Mouse (Mus musculus) megakaryocyte-erythroid progenitor cell, adult 5-6 weeks (primary cell): ENCODE measurements around the gene Abcb4. TPM values are rescaled to one million over a fixed set of nuclear protein-coding genes. Genes with fewer than 3 reads are reported as not detected.
"Not testable (repeated sequence)": the region's sequence is repeated elsewhere in the genome, so short reads cannot be mapped to it uniquely, and the experiment has no call there.

Experiments
- ATAC-seq: replicated peaks from 2 replicates; pipeline ENCODE4 v1.8.0; 2016; ENCODE audit warnings: mild to moderate bottlenecking, inconsistent platforms; ENCODE audit not compliant: severe bottlenecking, poor library complexity, low FRiP score, low TSS enrichment
- total RNA-seq, 2 experiments: library from RNA; stranded (forward) in 1 of 2; stranded (reverse) in 1 of 2; fragments of 200-1000, 215-1000 nt in 1 of 2; fragments of >200 nt in 1 of 2; fragmentation: Nextera tagmentation in 1 of 2; gene quantifications; 2 replicates each; pipeline ENCODE4 v1.2.3; 2014 to 2017

Abcb4 gene
- total RNA-seq (2014; fragmentation: Nextera tagmentation) (185 and 189 TPM in 2 replicates), total RNA-seq (2017) (259 and 303 TPM in 2 replicates)

DNA sequence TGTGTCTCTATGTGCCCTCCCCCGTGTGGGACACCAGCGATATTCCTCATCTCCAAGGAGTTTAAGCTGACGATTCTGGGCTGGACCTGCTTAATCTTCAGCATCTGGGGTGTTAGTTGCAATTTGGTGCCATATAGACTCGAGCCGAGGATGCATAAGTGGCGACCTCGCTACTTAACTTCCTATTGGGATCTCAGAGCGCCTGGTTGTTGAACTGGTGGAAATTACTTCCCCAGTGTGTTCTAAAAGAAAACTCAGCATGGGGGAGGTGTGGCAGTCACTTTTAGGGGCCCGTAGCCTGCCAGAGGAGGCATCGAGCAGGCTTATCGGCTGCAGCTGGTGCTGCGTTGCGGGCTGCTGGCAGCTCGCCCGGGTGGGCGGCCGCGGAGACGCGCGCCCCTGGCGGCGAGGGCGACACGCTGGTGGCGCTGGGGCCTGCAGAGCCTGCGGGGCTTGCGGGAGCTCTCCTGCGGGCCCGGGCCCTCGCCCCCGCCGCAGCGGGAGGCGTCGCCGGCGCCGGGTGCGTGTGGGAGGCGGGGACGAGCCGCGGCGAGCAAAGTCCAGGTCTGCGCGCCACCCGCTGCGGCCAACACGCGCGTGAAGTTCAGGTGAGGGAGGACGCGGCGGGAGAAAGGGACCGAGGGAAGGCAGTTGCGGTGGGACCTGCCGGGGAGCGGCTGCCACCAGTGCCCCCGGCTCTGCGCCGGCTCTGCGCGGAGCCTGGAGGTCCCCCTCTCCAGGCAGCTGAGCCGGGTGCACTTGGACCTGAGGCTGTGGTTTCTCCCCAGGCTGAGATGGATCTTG, at the start of gene Abcb4:
TSS of gene Abcb4 (plus strand) at position 418 of the 804 bp plus-strand sequence.
- peak; percentile 75 for ATAC-seq

DNA sequence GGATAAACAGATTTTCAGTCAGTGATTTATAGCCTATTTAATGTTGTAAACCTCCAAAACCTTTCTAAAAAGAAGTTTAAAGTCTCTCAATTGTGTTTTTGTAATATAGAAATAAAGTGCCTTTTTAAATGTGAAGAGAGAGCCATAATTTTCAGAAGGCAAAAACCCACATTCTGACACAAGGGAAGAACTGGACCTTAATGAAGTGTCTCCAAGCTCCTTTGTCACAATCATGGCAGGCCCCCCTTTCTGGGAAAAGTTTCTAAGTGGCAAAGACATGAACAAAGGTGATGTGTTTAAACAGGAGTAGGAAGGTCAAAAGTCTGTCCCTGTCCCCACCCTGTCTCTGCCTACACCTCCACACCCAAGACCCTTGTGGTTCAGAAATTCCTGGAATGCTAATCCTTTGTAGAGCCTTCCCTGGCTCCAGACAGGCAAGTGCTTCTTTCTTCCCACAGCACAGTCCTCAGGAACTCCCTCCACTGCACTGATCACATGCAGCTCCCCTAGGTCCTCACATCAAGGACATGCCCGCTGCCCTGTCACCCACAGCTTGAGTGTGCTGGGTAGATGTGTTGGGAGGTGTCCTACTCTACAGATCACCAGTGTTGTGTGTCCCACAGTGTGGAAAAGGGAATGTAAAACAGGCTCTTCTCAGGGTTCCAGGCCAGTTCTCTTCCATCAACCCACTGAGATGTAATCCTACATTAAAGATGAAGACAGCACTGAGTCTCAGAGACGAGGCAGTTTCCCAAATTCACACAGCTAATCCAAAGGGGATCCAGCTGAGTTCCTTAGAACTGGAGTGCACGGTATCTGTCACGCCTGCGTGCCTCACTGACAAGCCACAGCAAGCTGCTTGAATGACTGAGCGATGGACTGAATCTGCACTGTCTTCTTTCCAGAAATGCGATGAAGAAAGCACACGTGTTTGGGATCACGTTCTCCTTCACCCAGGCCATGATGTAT, 44.6 kb upstream of the Abcb4 start:
- ATAC-seq: peak; percentile 34; the same call in 1 of the 2 replicates

DNA sequence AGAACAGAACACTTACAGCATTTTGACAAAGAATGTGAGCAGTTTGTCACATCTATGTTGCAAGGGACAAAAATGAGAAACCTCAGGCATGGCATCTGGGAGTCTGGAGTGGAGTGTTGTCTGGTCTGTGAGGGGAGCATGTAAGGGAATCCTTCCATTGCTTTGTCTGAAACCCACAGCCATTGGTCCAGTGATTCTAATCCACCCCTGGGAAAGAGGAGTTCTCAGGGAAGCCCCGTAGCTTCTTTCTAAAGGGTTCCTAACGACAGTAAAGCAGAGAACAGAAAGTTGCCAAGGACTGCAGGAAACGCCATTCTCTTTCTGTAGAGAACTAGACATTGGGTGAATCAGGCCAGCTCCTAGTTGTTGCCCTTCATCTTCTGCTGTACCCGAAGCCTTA, 42.7 kb upstream of the Abcb4 start:
- no peak for ATAC-seq

DNA sequence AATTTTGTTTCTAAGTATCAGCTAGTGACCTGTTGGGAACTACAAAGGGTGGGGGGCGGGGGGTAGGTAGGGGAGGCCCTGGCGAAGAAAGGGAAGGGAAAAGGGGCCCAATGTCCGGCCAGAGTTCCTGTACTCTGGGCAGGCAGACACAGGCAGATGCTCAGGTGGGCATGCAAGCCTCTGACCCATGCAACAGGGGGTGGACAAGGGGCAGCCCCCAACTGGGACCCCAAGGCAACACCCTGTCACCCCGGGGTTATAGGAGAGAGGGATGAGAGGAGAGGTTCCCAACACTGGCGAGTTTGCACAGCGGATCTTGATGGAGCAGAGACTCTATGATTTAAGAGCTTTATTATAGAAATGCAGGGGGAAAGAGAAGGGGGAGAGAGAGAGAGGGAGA, 36.3 kb upstream of the Abcb4 start:
- no peak for ATAC-seq

DNA sequence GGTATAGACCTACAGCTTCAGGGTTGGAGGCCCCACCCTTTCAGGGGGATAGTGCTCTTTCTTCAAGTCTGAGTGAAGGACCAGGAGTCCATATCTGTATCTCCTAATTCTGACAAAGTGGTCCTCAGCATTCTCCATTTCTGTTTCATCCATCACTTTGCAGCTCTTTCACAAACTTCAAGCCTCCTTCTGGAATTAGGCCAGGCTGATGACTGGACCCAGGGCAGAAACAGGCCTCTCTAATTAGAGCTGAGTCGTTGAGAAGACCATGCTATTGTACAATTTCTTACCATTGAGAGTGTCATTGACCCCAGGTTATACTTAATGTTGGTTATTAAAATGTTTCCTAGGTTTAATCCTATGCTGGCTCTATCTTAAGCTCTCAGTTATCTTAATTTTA, 31.7 kb upstream of the Abcb4 start:
- no peak for ATAC-seq

DNA sequence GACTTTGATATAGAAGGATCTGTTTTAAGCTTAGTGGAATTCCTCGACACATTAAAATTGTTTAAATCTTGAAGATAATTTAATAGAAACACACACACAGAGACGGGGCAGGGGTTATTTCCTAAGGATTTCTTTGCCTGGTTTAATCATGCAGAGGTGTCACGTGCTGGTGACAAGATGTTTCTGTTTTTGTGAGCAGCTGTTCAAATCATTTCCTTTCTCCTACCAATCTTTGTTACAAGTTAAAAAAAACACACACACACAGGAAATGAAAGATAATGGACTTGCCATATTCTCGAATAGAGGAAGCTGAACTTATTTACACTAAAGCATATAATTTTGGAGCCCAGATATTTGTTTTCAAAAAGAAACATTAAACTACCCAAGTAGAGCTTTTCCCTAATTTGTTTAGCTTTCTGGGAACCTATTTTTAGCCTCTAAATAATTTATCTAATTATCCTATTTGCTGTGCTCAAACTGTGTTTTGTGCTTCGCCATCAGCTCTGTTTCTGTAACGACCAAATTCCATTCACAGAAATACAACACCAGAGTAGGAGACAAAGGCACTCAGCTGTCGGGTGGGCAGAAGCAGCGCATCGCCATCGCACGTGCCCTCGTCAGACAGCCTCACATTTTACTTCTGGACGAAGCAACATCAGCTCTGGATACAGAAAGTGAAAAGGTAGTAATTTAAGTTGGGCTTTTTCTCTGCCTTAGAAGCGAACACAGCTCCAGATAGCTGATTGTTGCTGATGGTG, 29.8 kb upstream of the Abcb4 start:
- no peak for ATAC-seq

DNA sequence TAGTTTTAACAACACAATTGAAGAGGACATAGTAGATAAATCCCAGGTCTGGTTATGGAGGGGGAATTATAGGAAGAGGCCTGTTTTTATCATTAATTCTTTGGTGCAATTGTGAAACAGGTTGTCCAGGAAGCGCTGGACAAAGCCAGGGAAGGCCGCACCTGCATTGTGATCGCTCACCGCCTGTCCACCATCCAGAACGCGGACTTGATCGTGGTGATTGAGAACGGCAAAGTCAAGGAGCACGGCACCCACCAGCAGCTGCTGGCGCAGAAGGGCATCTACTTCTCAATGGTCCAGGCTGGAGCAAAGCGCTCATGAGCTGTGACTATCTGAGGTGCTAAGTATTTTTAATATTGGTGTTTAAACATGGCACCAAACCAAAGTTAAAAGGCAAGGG, 27.9 kb upstream of the Abcb4 start:
- not testable (repeated sequence) for ATAC-seq

DNA sequence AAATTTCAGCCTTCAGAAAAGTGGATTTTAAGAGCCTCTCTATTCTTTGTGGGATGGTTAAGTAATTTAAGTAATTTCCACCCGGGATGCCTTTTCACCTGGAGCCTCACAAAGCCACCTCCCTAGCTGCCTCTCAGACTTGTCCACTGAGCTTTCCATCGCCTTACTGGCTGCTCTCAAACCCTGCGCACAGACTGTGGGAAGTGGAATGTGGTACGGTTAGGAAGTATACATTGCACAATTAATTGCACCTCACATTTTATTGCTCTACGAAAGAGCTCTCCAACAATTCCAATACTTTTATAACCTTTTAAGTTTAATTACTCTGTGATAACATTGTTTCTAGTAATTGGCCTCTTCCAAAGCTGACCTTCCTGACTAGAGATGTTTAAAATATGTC, 27.2 kb upstream of the Abcb4 start:
- ATAC-seq: no peak

DNA sequence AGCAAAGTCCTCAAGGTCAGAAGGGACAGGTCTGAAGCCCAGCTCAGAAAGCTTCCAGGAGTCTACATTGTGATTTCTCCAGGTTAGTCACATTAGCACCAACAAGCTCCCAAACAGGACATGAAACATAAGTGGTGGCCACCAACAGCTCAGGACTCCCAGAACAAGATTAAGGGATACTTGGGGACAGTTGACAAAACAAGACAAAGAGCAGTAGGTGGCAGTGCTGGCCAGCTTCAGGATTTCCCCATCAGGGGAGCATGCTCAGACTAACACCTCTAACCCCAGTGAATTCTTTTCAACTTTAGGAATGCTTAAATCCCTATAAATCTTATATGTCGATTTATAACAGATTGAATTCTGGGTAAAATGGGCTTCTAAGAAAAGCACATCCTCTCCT, 25.5 kb upstream of the Abcb4 start:
- peak; percentile 93 for ATAC-seq

DNA sequence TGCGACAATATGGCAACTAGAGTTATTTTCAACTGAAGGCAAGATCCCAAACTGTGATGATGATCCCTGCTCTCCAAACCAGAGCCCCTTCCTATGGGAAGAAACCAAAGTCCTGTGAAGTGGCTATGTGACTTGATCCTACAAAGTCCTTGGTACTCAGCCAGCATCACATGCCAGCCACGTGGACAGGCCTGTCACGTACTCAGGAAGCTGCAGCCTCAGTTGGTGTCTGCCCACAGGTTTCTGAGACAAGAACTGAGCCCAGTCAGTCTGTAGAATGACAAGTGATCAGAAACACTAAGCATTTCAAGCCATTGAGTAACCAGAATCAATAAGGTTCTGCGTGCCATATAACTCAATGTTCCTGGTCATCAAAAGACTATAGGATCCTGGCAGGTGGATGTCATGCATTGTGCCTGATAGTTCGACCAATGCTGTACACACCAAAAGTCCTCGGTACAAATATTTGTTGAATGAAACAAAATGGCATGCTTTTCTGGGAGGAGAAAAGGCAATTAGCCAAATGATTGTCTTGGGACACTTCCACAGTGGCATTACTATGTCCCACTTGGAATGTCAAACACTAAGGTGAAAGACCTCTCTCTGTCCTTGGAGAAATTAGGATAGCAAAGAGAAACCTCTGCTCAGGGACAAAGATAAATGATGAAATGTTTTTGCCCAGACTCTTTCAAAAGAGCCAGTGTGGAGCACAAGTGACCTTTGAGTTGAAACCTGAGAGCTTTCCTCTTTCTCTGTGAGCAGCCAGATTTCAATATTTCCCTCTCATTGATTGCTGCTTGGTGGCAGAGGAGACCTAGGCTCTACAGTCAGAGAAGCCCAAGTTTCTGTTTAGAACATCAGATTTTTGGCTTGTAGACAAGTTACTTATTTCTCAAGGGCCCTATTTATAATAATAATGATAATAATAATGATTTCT, 20.3 kb upstream of the Abcb4 start:
- ATAC-seq: no peak

DNA sequence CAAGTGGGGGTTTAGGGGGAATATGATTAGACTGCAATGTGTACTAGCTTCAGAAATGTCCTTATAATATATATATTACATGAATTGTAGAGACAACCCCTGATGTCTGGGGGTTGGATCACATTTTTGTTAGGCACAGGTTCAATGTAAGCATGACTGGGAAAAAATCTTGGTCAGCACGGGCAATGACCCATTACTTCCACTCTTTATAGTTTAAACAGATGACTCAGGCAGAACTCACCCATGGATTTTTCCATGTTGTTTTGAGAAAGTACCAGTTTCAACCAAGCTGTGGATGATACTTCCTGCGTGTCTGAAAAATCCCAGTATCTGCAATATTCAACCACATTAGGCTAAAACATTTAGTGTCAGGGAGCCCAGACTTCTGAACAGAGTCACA, 16.4 kb upstream of the Abcb4 start:
- ATAC-seq: no peak

DNA sequence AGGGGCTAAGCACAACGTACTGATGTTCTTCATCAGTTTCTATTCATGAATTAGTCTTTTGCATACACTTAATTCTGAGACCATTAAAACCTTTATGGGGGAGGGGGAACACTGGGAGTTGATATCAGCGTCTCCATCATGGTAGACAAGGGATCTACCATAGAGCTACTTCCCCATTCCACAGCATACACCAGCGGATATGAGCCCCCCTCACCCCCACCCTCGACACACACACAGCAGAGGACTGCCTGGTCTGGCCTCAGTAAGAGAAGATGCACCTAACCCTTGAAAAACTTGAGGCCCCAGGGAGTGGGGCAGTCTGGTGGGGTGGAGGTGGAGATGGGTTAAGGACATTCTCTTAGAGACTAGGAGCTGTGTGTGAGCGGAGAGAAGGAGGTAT, 15.7 kb upstream of the Abcb4 start:
- ATAC-seq: no peak

DNA sequence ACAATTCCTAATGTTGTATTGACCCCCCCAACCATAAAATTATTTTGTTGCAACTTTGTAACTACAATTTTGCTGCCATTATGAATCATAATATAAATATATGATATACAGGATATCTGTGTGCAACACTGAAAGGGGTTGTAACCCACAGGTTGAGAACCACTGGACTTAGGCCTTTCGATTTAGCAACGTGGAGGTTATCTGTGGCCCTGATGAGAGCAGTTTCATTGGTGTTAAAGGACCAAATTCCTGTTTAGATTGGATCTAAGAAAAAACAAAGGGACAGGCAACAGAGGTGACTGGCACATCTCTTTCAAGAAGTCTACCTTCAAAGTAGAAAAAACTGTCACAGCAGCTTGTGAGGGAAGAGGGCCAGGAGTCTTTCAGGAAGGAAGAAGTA, 7.7 kb upstream of the Abcb4 start:
- ATAC-seq: no peak

DNA sequence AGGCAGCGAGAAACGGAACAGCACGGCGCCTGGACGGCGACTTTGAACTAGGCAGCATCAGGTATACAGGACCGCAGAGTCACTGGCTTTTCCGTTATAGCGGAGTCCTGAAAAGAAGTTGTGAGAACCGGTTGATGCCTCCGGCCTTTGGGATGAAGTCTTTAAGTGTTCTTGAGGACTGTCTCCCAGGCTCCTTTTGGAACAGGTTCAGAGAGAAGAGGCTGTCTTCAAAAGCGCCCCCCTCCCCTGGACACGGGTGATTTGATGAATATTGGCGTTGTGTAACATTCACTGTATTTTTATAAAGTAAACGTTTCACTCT, 548 bp downstream of the Abcb4 start:
- ATAC-seq: no peak

DNA sequence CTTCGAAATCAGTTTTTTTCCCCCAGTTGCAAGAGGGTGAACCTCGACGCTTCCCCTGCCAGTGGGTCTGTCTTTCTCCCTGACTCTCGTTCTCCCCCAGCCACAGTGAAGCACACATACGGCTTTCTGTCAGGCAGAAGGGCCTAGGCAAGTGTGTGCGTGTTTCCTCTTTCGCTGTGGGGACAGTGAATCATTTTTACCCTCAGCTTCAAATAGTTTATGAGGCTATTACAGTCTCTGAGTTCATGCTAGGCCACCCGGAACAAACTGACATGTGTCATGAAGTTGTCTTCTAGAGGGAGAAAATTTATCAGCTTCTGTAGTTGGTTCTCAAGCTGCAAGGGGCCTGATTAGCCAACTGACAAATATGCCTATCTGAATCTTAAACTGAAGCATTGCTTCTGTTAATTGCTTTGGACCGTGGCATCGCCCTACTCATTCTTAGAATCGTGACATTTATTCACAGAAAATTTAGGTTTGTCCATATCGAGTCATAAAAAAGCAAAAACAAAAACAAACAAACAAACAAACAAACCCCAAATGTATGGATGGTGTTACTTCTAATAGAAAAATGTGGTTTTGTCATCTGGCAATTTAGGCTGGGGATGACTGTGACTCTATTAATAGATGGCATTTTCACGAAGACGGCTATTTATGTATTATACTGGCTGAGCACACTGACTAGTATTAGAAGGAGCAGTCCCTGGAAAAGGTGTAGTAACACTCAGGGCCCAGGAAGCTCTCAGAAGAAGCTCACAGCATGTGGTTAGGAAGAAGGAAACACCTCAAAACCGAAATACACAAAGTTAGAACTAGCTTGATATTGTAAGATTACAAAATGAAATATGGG, 1.3 kb downstream of the Abcb4 start:
- ATAC-seq: peak; percentile 84

DNA sequence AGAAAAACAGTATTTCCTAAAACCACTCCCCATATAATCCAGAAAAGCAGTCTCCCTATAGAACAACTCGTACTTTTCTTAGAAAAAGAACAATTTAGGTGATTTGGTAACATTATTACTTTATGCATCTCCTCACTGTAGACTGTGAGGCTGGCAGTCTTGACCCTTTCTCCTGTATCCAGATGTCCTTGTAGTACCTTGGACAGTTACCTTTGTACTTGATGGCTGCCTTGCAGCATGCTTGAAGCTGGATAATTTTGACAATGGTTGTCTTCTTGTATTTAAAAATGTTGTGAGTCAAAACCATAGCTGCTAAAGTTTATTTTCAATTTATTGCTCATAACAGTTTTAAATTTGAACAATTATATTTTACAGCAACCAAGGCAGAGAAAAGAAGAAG, 2.7 kb downstream of the Abcb4 start:
- ATAC-seq: no peak

DNA sequence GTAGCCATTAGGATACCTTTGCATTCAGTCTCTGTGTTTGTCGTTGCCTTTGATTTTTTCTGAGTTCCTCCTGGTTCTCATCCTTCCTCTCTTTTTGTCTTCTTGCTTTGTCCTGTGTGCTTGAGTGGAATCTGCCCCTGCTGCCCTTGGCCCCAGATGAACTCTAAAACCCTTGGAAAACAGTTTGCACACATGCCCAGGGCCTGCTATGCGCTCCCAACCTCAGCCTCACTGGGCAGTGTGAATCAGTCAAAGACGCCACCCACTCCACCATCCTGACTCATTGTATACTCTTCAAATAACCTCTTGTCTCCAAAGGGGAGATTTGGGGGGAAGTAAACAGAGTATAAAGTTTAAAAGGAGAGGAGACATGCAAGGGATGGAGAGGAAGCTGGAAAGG, 4.7 kb downstream of the Abcb4 start:
- ATAC-seq: no peak

DNA sequence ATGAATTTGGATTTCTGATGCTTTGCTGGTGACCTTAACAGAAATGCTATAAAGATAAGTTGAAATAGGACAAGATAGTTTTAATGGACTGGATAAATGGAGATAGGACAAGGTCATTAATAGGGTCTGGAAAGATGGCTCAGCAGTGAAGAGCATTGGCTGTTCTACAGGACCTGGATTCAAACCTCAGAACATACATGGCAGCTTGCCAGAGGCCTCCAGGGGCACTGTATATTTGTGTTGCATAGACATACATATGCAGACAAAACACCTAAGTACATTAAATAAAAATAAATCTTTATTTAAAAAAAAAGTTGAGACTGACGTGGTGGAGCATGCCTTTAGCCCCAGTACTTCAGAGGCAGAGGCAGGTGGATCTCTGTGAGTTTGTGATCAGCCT, 7.5 kb downstream of the Abcb4 start:
- no peak for ATAC-seq
